Mouse (Mus musculus) adrenal gland, postnatal 36 days (tissue): ENCODE results near the gene Apc2. TPM values are rescaled to one million over a fixed set of nuclear protein-coding genes. Genes with fewer than 3 reads are reported as not detected.
"Not testable (repeated sequence)": the region's sequence is repeated elsewhere in the genome, so short reads cannot be mapped to it uniquely, and the experiment has no call there.

Source experiments
- DNase-seq, 2 experiments: peaks; one replicate each; pipeline ENCODE4 v3.0.0; 2021; ENCODE audit warnings: mixed read lengths in 1 of 2
- microRNA-seq: library from miRNA; unstranded; fragments of <30 nt; microRNA quantifications from one replicate; pipeline ENCODE4 v1.2.0, GENCODE M21; 2021
- total RNA-seq, 2 experiments: library from RNA; stranded (reverse); gene quantifications; 2 replicates each; pipeline ENCODE4 v1.2.3; 2021

Gene Apc2
- total RNA-seq, 2 experiments from 2014 or later = 0.70 to 1.5 TPM

- no peak for DNase-seq
These were observed 47.7 kb downstream of the Apc2 start for GRCm38 (mm10) chr10:80343425-80343895.

GRCm38 (mm10) chr10:80344131-80344661, 48.4 kb downstream of the Apc2 start:
- no peak for DNase-seq

- DNase-seq = no peak
These were observed 49.3 kb downstream of the Apc2 start for GRCm38 (mm10) chr10:80345122-80345521.

- not testable (repeated sequence) for DNase-seq
These were observed 50.2 kb downstream of the Apc2 start for GRCm38 (mm10) chr10:80345929-80346328.

GRCm38 (mm10) chr10:80347514-80347967, 51.8 kb downstream of the Apc2 start:
- no peak for DNase-seq

- peak; percentile 55 to 76 for DNase-seq
These were observed 52.5 kb downstream of the Apc2 start, which contains the start of gene Adamtsl5 for GRCm38 (mm10) chr10:80348244-80348781. Gene Adamtsl5, minus strand, starts transcription at chr10:80348412.

- DNase-seq = no peak
These were observed 53.2 kb downstream of the Apc2 start for GRCm38 (mm10) chr10:80348981-80349380.

GRCm38 (mm10) chr10:80350292-80350691, 54.5 kb downstream of the Apc2 start:
- peak; percentile 88 to 91 for DNase-seq

- DNase-seq = no peak
These were observed 56.1 kb downstream of the Apc2 start for GRCm38 (mm10) chr10:80351896-80352295.

GRCm38 (mm10) chr10:80352727-80353126, 57.0 kb downstream of the Apc2 start:
- DNase-seq = no peak

- no peak for DNase-seq
These were observed 59.7 kb downstream of the Apc2 start for GRCm38 (mm10) chr10:80355431-80355830.

- no peak for DNase-seq
These were observed 60.4 kb downstream of the Apc2 start, which contains the start of gene Plk5 for GRCm38 (mm10) chr10:80356001-80356682. Gene Plk5, plus strand, starts transcription at chr10:80356459.

- no peak for DNase-seq
These were observed 61.0 kb downstream of the Apc2 start for GRCm38 (mm10) chr10:80356737-80357136.

GRCm38 (mm10) chr10:80357336-80357735, 61.6 kb downstream of the Apc2 start:
- DNase-seq = no peak

GRCm38 (mm10) chr10:80357994-80358639, 62.3 kb downstream of the Apc2 start:
- DNase-seq = peak; percentile 53 to 57

GRCm38 (mm10) chr10:80363734-80364133, 68.0 kb downstream of the Apc2 start:
- no peak for DNase-seq

- DNase-seq = no peak
These were observed 70.0 kb downstream of the Apc2 start for GRCm38 (mm10) chr10:80365736-80366135.

Small RNA genes within 50 kb of the gene (microRNA-seq; reads per million reads assigned to microRNA genes)
- 0.75 reads per million for gene Mir6911

Other genes starting within 250 kb of the Apc2 start
- 1,000 to 10,000 TPM; 1,198 to 1,301 TPM for gene Gpx4, start 248.8 kb upstream of the Apc2 start, total RNA-seq
- gene Sbno2, start 190.4 kb upstream of the Apc2 start, total RNA-seq = 10 to 100 TPM; 49.3 to 51.3 TPM
- 100 to 1,000 TPM; 146 to 149 TPM for gene Stk11, start 180.2 kb upstream of the Apc2 start, total RNA-seq
- gene Atp5d, start 157.3 kb upstream of the Apc2 start, total RNA-seq = 100 to 1,000 TPM; 561 to 735 TPM
- 100 to 1,000 TPM in 1 of 2 experiments, 10 to 100 TPM in 1; 57.5 to 205 TPM for gene Cbarp, start 155.1 kb upstream of the Apc2 start, total RNA-seq
- gene Midn, start 147.7 kb upstream of the Apc2 start, total RNA-seq = 100 to 1,000 TPM; 104 to 188 TPM
- gene Cirbp, start 130.0 kb upstream of the Apc2 start, total RNA-seq = 100 to 1,000 TPM in 1 of 2 experiments, 10 to 100 TPM in 1; 35.0 to 104 TPM
- gene 1600002K03Rik, start 123.0 kb upstream of the Apc2 start, total RNA-seq = 10 to 100 TPM; 16.8 to 19.1 TPM
- gene Efna2, start 116.5 kb upstream of the Apc2 start, total RNA-seq = 1 to 10 TPM; 2.4 to 3.2 TPM
- gene Mum1, start 69.5 kb upstream of the Apc2 start, total RNA-seq = 10 to 100 TPM; 20.4 to 21.2 TPM
- gene Ndufs7, start 46.9 kb upstream of the Apc2 start, total RNA-seq = 100 to 1,000 TPM; 266 to 279 TPM
- gene Gamt, start 35.0 kb upstream of the Apc2 start, total RNA-seq = 100 to 1,000 TPM; 195 to 311 TPM
- gene Dazap1, start 34.5 kb upstream of the Apc2 start, total RNA-seq = 10 to 100 TPM; 82.1 to 90.4 TPM
- gene Rps15, start 3.5 kb upstream of the Apc2 start, total RNA-seq = 1,000 to 10,000 TPM; 1,173 to 1,236 TPM
- gene 2310011J03Rik, start 24.6 kb downstream of the Apc2 start, total RNA-seq = 10 to 100 TPM; 24.6 to 32.0 TPM
- gene Pcsk4, start 33.5 kb downstream of the Apc2 start, total RNA-seq = 1 to 10 TPM; 2.2 to 3.3 TPM
- 10 to 100 TPM; 11.0 to 13.7 TPM for gene Reep6, start 34.0 kb downstream of the Apc2 start, total RNA-seq
- gene Adamtsl5, start 52.4 kb downstream of the Apc2 start, total RNA-seq = 1 to 10 TPM; 7.3 to 7.7 TPM
- gene Plk5, start 60.5 kb downstream of the Apc2 start, total RNA-seq = under 1 TPM in 1 of 2 experiments, not detected in 1; 0.26 TPM
- 10 to 100 TPM; 22.4 to 29.9 TPM for gene Mex3d, start 91.7 kb downstream of the Apc2 start, total RNA-seq
- gene Mbd3, start 103.6 kb downstream of the Apc2 start, total RNA-seq = 100 to 1,000 TPM; 140 to 148 TPM
- gene Uqcr11, start 110.9 kb downstream of the Apc2 start, total RNA-seq = 100 to 1,000 TPM; 876 to 886 TPM
- 10 to 100 TPM; 48.2 to 64.3 TPM for gene Tcf3, start 137.7 kb downstream of the Apc2 start, total RNA-seq
- gene Onecut3, start 198.9 kb downstream of the Apc2 start, total RNA-seq = not detected
- 1 to 10 TPM in 1 of 2 experiments, under 1 TPM in 1; 0.43 to 1.1 TPM for gene Atp8b3, start 243.1 kb downstream of the Apc2 start, total RNA-seq